Mouse (Mus musculus) thymus, adult 18-20 months (tissue): ENCODE data around the gene Fgb.

ENCODE experiments used
- DNase-seq, 2 experiments: peaks; one replicate each; pipeline ENCODE4 v3.0.0; 2022; ENCODE audit warnings: mixed read lengths in 2 of 2

The Fgb gene

DNA sequence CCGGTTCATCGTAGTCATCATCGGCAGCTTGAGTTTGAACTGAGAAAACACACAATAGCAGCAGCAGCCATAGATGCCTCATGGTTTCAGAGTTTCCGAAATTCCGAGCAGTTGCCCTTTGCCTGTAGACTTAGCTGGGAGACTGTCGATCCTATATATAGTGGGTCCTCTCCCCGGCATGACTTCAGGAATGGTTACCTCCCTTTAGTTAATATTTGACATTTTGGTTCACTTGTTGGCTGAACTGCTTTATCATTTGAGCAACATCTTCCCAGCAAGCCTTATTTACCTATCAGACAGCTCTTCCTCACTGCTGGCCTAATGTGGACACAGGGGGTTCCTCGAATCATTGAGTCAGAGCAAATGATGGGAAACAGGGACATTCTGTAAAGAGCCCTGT, at the start of gene Fgb:
Fgb (minus strand) TSS at position 184 of the 400 bp plus-strand sequence.
- no peak for DNase-seq

DNA sequence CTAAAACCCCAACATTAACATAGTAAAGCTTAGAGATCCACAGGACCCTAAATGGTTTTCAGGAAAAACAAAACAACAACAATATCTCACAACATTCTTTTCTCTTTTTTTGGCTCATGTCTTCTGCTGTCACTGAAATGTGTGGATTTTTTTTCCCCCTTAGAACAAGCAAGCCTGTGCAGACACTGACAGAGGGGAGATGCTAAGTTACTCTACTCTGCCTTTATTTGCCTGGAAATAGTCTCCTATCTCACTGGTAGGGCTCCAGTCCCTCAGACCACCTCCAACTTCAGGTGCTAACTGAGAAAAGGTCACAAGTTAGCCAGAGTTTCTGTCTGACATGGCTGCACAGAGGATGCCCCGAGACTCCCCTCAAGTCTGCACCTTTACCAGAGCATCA, 49.5 kb upstream of the Fgb start:
- no peak for DNase-seq

DNA sequence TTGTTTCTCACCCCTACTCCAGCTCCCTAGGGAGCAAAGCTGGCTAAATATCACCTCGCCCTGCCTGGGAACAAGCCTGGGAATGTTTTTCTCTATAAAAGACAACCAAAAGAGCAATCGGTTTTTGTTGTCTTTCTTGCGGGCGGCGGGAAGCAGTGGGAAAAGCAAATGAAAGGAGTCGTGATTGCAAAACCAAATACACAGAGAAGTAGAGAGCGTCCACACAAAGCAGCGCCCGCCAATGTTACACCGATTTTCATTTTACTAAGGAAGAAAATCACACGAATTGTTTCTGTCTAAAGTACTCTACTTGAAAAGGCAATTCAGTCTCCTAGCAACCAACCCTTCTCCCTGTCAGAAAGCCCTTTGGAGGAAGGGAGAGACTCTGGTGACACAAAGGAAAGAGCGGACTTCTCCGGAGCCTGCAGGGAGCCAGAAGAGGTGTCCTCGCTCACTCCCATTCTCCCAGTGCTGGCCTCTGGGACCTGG, 48.9 kb upstream of the Fgb start:
- no peak for DNase-seq

DNA sequence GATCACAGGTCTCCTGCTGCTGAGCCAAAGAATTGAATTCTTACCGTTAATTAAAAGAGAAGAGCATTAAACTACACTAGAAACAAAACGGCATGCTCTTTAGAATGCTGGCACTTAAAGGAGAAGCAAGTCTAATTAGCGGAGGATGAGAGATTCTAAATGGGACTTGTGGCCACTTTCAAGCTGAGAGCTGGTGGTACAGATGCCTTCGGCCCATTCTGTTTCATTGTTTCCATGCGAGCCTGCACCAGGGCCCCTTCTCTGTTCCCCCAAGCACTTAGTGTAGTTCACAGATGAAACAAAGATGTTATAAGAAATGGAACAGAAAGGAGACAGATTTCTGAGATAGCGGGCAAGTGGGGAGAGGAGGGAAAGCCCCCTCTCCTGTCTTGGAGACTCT, 47.9 kb upstream of the Fgb start:
- no peak for DNase-seq

DNA sequence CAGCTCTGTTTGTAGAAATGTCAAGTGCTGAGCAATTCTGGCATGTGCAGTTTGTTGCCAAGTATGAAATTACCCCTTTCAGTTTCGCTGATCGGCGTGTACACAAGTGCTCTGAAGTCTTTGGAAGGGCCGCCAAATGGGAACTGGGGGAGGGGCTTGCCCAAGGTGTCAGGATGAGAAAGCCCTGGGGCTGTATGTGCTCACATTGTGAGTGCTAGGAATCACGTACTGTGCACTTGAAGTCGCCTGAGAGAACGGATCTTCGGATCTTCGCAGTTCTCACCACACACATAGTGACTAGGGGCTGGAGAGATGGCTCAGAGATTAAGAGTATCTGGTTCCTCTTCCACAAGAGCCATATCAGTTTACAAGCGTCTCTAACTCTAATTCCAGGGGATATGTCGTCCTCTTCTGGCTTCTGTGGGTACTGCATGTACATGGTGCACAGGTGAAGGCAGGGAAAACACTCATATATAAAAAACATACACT, 30.9 kb upstream of the Fgb start:
- no peak for DNase-seq

DNA sequence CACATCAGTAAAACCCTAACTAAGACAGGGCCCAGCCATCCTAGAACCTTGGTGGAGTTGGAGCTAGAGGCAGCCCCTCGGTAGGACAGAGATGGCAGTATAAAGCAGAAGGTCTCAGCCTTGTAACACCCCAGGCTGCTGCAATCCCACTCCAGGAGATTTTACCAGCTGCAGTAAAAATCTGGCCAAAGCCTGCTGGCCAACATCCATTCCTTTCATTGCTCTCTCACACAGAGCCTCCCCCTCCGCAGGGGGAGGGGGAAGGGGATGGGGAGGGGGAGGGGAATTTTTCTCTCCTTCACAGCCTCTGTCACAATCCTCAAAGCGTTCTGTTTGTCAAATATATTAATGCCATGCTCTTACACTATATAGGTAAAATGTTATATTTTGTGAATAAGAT, 26.9 kb upstream of the Fgb start:
- no peak for DNase-seq

DNA sequence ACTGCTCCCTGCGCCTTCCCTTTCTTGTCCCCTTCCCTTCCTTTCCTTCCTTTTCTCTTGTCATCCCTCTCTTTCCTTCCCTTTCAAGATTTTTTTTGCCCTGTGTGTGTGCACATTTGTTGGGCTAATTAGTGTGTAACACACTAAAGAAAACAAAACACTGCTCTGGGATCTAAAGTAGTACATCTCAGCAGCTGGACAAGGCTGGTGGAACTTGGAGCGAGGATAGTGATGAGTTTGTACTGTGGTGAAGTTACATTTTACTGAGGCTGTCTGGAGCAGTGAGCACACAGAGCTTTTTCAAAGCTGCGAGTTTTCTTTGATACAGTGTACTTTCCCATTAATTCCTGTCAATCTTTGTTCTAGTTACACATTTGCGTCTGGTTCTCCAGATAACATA, 20.6 kb upstream of the Fgb start:
- no peak for DNase-seq

DNA sequence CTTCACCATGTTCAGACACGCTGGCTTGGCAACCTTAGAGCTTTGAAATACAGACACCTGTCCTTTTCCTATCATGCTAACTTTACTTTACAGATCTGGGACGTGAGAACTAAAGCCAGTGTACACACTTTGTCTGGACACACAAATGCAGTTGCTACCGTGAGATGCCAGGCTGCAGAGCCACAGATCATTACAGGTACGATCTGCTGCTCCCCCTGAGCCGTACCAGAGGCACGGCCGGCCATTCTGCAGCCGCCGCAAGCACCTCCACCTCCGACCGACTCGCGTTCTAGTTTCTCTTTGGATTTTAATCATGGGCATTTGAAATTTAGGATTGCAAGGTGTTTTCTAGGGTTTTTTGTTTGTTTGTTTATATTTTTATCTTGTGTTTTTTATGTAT, 19.2 kb upstream of the Fgb start:
- DNase-seq: no peak

DNA sequence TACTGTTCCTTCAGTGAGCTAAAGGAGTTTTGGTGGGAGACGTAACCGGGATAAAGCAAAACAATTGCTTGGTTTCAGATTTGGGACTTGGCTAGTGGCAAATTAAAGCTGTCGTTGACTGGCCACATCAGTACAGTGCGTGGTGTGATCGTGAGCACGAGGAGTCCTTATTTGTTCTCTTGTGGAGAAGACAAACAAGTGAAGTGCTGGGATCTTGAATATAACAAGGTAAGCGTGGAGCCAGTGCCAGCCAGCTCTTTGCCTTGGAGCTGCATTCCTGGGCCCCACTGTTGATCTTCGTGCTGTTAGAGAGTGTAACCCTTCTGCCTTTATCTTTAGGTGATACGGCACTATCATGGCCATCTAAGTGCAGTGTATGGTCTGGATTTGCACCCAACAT, 18.3 kb upstream of the Fgb start:
- no peak for DNase-seq

DNA sequence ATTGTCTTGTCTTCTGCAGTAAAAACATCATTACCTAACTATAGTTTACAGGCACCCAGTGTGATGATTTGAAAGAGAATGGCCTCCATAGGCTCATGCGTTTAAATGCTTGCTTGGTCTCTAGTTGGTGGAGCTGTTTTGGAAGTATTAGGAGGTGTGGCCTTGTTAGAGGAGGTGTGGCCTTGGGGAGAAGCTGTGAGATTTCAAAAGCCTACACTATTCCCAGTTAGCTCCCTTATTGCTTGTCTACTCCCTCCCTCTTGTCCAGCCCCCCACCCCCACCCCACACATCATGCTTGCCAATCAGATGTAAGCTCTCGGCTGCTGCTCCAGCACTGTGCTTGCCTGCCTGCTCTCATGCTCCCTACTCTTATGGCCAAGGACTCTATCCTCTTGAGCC, 7.4 kb upstream of the Fgb start:
- no peak for DNase-seq

DNA sequence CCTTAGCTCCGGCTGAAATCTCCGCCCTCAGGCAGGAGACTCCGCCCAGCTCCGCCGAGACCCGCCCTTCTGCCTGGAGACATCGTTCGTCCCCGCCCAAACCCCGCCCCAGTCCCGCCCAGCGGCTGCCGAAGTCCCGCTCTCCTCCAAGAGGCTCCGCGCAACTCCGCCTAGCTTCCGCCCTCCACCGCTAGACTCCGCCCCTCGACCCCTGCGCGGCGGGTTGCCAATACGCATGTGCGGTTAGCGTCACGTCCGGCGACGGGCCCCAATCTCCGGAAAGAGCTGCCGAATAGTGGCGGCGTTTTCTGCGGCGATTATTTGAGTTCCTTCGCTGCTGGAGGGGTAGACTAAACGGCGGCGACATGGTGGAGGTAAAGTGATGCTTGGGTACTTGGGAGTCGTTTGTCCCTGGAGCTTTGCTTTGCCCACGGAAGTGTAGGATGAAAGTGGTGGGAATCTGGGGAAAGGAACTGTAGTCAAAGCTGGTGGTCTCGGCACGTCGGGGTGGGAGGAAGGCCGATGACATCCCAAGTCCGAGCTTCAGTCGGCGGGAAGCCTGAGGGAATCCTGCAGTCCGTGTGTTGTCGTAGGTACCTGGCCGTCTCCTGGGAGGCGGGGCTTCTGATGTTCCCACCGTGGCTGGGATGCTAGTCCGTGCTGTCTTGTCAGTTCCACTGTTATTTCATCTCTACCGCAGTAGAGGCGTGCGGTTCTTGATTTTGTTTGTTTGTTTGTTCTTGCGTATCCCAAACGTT, 5.8 kb upstream of the Fgb start, which contains the start of gene Plrg1:
Plrg1 (plus strand) TSS at position 242 of the 758 bp plus-strand sequence.
- DNase-seq: peak; percentile 97 to 98

DNA sequence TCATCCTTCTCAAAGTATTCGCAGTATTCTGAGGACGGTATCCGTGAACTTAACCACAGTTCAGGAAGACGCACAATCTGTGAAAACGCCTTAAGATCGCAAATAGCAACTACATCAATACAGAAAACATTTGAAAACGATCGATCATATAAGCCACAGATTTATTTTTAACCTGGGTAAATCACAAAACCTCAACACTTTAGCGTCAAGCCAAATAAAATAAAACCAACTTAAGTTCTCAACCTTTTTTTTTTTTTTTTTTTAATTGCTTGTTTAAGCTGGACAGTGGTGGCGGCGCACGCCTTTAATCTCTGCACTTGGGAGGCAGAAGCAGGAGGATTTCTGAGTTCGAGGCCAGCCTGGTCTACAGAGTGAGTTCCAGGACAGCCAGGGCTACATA, 5.1 kb upstream of the Fgb start:
- no peak for DNase-seq

DNA sequence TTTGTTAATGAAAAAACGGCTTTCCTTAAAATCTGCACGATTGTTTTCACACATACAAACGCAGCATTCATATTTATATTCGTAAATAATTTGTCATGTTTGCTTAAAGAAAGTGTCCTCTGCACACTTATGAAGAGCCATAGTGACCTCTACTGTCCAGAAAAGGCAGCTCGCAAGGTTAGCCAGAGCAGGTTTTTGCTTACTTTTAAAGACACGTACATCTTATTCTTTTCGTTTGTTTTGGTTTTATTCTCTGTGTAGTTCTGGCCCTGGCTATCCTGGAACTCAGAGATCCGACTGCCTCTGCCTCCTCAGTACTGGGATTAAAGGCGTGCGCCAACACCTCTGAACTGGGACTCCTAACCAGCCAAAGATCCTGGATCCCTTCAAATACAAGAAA, 4.1 kb upstream of the Fgb start:
- no peak for DNase-seq

DNA sequence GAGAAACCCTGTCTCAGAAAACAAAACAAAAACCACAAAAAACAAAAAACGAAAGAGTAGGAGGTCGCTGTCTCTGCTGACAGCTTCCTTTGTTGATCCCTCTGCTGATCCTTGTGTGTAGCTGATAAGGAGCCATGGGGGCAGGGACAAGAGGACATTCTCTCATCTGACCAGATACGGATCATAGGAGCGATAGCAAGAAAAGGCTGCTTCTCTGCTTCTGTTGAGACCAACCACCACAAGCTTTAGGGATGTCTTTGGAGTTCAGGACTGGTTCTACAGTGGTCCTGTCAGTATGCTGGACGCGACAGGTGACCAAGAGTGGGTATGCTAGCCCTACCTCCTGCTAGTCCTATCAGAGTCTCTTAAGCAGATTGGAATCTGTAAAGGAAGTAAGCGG, 3.5 kb upstream of the Fgb start:
- DNase-seq: no peak

DNA sequence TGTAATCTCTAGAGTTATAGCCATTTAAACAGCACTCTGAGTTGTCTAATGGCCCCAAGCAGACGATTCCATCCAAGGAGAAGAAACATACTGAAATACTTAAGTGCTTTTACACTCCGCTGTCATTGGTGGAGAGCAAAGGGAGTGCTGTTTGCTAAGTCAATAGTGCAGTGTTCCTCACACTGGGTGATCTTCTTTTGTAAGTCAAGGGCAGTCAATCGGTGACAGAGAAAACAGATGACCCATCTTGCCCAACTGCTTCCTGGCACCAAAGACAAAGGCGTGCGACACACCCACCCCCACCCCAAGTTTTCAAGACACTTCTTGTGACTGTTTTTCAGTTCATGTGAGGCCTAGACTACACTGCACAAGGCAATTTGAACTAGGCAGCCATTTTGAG, 2.4 kb upstream of the Fgb start:
- no peak for DNase-seq

DNA sequence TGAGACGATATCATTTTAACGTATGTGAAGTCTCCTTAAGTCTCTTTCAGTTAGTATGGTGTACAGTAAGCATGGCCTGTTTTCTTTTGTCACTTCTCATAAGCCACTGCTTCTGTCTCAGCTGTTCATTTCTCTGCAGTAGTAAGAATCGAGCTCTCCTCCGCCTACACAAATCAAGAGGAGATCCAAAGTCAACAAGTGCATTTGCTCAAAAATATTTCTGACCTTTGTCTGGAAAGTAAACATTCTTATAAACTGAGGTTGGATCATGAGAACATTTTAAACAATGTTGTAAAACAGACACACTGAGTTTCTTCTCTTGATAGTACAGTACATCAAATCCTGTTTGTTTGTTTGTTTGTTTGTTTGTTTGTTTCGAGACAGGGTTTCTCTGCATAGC, 998 bp upstream of the Fgb start:
- no peak for DNase-seq

DNA sequence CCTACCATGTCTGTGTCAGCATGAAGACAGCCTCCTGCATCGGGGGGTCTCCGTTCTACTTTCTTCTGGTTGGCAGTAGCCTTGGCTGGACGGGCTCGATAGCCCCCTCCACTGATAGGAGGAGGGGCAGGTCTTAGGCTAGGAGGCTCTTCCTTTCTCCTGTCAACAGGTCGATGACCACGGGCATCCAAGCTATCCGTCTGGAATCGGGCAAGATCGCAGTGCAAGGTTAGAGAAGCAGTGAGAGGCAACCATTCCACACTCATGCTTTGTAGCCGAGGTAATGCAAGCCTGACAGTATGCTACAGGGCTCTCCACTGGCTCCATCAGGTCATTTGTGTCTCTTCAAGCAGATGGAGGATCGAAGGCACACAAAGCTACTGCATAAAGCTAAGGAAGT, 3.0 kb downstream of the Fgb start:
- DNase-seq: no peak

DNA sequence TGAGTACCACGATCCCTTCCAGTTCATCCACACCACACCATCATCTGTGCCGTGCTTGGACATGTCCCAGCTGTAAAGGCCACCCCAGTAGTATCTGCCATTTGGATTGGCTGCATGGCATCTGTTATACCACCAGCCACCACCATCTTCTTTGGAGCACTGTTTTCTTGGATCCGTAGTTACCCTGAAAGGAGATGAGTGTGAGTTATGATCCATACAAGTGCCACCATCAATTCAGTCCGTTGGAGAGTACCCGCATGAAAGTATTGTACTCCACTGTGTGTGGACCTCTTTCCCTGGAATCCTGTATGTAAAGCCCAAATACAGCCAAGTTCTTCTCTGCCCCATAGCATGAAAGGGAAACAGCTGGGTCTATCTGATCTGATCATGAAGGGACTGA, 7.2 kb downstream of the Fgb start:
- DNase-seq: no peak

DNA sequence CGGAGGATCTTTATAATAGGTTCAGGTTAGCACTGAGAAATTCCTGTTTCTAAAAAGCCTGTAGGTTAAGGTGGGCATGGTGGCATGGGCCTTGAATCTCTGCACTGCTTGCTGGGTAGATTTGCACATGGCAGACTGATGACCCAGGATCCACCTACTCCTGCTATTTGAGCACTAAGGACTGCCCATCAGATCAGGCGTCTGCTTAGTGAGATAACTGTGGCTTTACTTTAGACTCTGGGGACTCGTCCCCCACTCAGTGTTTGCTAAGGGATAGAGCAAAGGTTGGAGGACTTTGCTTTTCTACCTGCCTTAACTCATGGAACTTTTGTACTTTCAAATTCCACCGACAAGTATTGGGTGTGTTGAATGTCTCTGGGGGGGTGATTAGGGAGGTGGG, 10.0 kb downstream of the Fgb start:
- DNase-seq: no peak

DNA sequence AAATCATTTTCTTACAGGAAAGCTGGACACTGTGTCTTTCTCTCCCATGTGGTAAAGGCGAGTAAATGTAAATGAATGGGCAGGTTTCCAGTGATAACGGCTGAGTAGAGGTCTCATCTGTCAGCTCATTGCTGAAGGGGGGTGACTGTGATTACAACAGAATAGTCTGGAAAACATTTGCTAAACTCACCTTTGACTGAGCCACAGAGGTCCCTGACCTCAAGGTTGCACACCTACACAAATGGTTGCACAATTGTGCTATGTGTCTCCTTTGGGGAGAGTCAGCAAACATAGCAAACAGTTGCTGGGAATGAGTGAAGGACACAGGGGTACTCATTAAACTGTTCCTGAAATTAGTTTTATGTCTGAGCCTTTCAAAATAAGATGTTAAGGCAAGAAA, 10.8 kb downstream of the Fgb start:
- no peak for DNase-seq

DNA sequence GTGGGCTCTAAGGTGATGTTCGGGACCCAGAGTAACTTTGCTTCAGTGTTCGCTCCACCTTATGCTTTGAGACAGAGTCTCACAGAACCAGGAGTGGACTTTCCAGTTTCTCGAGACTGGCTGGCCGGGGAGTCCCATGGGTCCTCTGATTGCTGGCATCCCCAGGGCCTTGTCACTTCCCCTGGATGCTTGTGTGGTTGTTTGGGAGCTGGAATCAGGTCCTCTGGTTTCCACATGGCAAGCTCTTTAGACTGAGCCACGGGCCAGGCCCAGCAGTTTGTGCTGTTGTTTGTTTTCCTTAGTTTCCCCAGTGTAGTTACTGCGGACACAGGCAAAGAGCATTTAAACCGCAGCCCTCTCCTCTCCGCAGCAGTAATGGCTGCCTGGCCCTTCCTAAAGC, 15.9 kb downstream of the Fgb start:
- DNase-seq: no peak

DNA sequence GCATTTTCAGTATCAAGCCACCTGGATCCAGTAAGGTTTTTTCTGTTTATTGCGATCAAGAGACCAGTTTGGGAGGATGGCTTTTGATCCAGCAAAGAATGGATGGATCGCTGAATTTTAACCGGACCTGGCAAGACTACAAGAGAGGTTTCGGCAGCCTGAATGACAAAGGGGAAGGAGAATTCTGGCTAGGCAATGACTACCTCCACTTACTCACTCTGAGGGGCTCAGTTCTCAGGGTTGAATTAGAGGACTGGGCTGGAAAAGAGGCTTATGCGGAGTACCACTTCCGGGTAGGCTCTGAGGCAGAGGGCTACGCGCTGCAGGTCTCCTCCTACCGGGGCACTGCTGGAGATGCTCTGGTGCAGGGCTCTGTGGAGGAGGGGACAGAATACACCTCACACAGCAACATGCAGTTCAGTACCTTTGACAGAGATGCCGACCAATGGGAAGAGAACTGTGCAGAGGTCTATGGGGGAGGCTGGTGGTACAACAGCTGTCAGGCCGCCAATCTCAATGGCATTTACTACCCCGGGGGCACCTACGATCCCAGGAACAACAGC, 16.8 kb downstream of the Fgb start:
- no peak for DNase-seq

DNA sequence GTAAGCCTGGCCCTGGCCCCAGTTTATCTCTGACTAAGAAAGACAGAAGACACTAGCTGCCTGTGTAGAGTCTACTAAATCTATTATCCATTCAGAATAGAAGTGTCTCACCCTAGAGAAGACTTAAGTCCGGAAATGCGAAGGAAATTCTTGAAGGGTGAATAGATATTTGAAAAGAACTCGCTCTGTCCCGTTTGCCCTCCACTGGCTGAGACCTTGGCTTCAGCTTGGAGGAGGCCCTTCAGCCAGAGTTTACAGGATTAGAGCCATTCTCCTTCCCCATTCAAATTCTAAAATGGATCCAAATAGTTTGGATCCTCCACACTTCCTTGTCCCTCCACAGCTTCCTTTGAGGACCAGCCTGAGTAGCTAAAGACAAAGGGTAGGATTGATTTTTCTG, 19.3 kb downstream of the Fgb start:
- no peak for DNase-seq

DNA sequence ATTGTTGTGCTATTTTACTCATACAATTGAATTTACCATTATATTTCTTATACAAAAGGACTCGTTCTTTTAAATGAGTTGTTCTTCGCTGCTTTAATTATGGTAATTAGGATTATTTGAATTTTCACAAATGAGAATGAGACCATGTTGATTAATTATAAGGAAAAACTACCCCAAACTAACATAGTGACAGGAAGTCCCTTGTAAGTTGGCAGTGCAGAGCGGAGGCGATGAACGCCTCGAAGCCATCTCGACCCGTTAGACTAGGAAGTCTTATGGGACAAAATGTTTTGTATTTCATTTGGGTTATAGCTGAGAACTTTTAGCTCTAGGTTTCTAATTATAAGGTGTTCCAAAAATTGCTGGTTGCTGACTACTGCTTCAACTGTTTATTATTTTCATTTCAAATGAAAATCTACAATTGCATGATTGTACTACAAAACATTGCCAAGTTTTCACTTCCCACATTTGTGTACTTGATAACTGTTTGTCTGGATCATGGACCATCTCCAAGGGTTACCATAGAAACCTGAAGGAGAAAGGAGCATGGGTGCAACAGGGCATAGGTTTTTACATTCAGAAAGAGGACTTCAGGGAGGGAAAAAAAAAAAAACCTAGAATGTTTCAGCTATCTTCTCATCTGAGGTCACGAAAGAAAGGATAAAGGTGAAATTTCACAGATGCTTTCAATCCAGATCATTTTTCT, 22.0 kb downstream of the Fgb start:
- DNase-seq: no peak
